Mouse (Mus musculus) heart, embryonic 16.5 days (tissue): ENCODE measurements at regions not wholly inside any gene's neighbourhood (a gene's known extent, or its start where the extent isn't known, plus 50 kb on each side); places are given as distances from the start of the nearest gene placed in this dataset.

Experiments used
- ATAC-seq: fragments of 200-750 bp; cut with Nextera tagmentation; replicated peaks from 2 replicates; pipeline ENCODE4 v1.8.0; 2017; ENCODE audit warnings: moderate number of reproducible peaks; ENCODE audit not compliant: insufficient read depth, low FRiP score; ENCODE audit errors: extremely low read depth
- H3K27ac ChIP-seq: fragments of 300-500 bp; sonication (generic); 2 replicates; pipeline ENCODE4 v1.5.1; 2014; ENCODE audit warnings: mild to moderate bottlenecking, low read length, control low read depth, moderate library complexity
- H3K27me3 ChIP-seq: fragments of 300-500 bp; sonication (generic); 2 replicates; pipeline ENCODE4 v1.6.1; 2014; ENCODE audit warnings: low read length, mixed read lengths; ENCODE audit not compliant: control insufficient read depth, insufficient read depth
- H3K36me3 ChIP-seq: fragments of 300-500 bp; sonication (generic); 2 replicates; pipeline ENCODE4 v1.6.1; 2014; ENCODE audit not compliant: control insufficient read depth, insufficient read depth
- H3K4me1 ChIP-seq: fragments of 300-500 bp; sonication (generic); 2 replicates; pipeline ENCODE4 v1.6.1; 2014; ENCODE audit warnings: low read length, mixed read lengths; ENCODE audit not compliant: control insufficient read depth, insufficient read depth
- H3K4me2 ChIP-seq: fragments of 300-500 bp; sonication (generic); 2 replicates; pipeline ENCODE4 v1.6.1; 2014; ENCODE audit warnings: low read depth, mild to moderate bottlenecking, control low read depth, low read length
- H3K4me3 ChIP-seq: fragments of 300-500 bp; sonication (generic); 2 replicates; pipeline ENCODE4 v1.5.1; 2014; ENCODE audit warnings: mild to moderate bottlenecking, control low read depth, low read length
- H3K9ac ChIP-seq: fragments of 300-500 bp; sonication (generic); 2 replicates; pipeline ENCODE4 v1.6.1; 2014; ENCODE audit warnings: low read length, control low read depth
- H3K9me3 ChIP-seq: fragments of 300-500 bp; sonication (generic); replicated peaks from 2 replicates; pipeline ENCODE4 v1.6.1; 2016; ENCODE audit warnings: low read length; ENCODE audit not compliant: control insufficient read depth
- WGBS: fragments of 180-500 bp; shearing (Covaris S2); extraction: QIAGEN DNeasy Blood & Tissue Kit; methylation state at CpG from one replicate; pipeline ENCODE4 v1.1.7; 2014; 5-methylcytosine and 5-hydroxymethylcytosine counted together

- H3K9me3 ChIP-seq: no peaks in the 10 kb centered on the region
- H3K4me1 ChIP-seq: no peaks in the 10 kb centered on the region
- H3K4me2 ChIP-seq: no peak overlapping the region
- no peak overlapping the region for H3K27ac ChIP-seq
- no peaks in the 10 kb centered on the region for H3K27me3 ChIP-seq
- H3K36me3 ChIP-seq: no peaks in the 10 kb centered on the region
- no peak for ATAC-seq
- H3K4me3 ChIP-seq: no peak overlapping the region
- no peak overlapping the region for H3K9ac ChIP-seq
Measured at GRCm38 (mm10) chr1:61084732-61085131, 107.0 kb downstream of the Icos start.

- H3K27me3 ChIP-seq: no peaks in the 10 kb centered on the region
- no peak overlapping the region for H3K4me2 ChIP-seq
- H3K9ac ChIP-seq: no peak overlapping the region
- no peak for ATAC-seq
- WGBS: 76% methylated on average over 5 of the region's 5 CpGs
- no peaks in the 10 kb centered on the region for H3K9me3 ChIP-seq
- H3K27ac ChIP-seq: no peak overlapping the region
- H3K4me1 ChIP-seq: no peaks in the 10 kb centered on the region
- no peaks in the 10 kb centered on the region for H3K36me3 ChIP-seq
- no peak overlapping the region for H3K4me3 ChIP-seq
Measured at GRCm38 (mm10) chr1:61086811-61087210, 109.1 kb downstream of the Icos start.

- ATAC-seq: no peak
- H3K4me1 ChIP-seq: no peaks in the 10 kb centered on the region
- no peak overlapping the region for H3K4me2 ChIP-seq
- H3K27ac ChIP-seq: no peak overlapping the region
- WGBS: 80% methylated on average over 1 of the region's 1 CpGs
- H3K9me3 ChIP-seq: no peaks in the 10 kb centered on the region
- no peaks in the 10 kb centered on the region for H3K27me3 ChIP-seq
- H3K9ac ChIP-seq: no peak overlapping the region
- H3K36me3 ChIP-seq: no peaks in the 10 kb centered on the region
- H3K4me3 ChIP-seq: no peak overlapping the region
Measured at GRCm38 (mm10) chr1:61090801-61091200, 113.1 kb downstream of the Icos start.

- Histone ChIP-seq H3K4me2 (no peak overlapping the region), H3K36me3 (no peaks in the 10 kb centered on the region), H3K4me3 (no peak overlapping the region), H3K9ac (no peak overlapping the region), H3K9me3 (no peaks in the 10 kb centered on the region), H3K27me3 (no peaks in the 10 kb centered on the region), H3K27ac (no peak overlapping the region), H3K4me1 (no peaks in the 10 kb centered on the region)
- ATAC-seq: no peak
Measured at GRCm38 (mm10) chr1:61095481-61096165, 117.9 kb downstream of the Icos start.

- Histone ChIP-seq H3K9ac (no peak overlapping the region), H3K27ac (no peak overlapping the region), H3K4me3 (no peak overlapping the region), H3K36me3 (no peaks in the 10 kb centered on the region), H3K9me3 (no peaks in the 10 kb centered on the region), H3K4me2 (no peak overlapping the region), H3K27me3 (no peaks in the 10 kb centered on the region; the same call in 1 of the 2 replicates), H3K4me1 (no peaks in the 10 kb centered on the region)
- WGBS: 69% methylated on average over 5 of the region's 5 CpGs
- no peak for ATAC-seq
Measured at GRCm38 (mm10) chr1:61099341-61099740, 121.6 kb downstream of the Icos start.

- Histone ChIP-seq H3K9me3 (no peaks in the 10 kb centered on the region), H3K9ac (no peak overlapping the region), H3K4me1 (no peaks in the 10 kb centered on the region), H3K36me3 (no peaks in the 10 kb centered on the region), H3K4me3 (no peak overlapping the region), H3K4me2 (no peak overlapping the region), H3K27me3 (no peaks in the 10 kb centered on the region; the same call in 1 of the 2 replicates), H3K27ac (no peak overlapping the region)
- ATAC-seq: no peak
- WGBS: 56% methylated on average over 4 of the region's 4 CpGs
Measured at GRCm38 (mm10) chr1:61101679-61102078, 124.0 kb downstream of the Icos start.

GRCm38 (mm10) chr1:61102346-61102745 lies 124.6 kb downstream of the Icos start:
- no peaks in the 10 kb centered on the region for H3K36me3 ChIP-seq
- H3K9ac ChIP-seq: no peak overlapping the region
- H3K4me1 ChIP-seq: no peaks in the 10 kb centered on the region
- no peak overlapping the region for H3K4me2 ChIP-seq
- ATAC-seq: no peak
- 40% methylated on average over 5 of the region's 5 CpGs for WGBS
- no peaks in the 10 kb centered on the region; the same call in 1 of the 2 replicates for H3K27me3 ChIP-seq
- no peaks in the 10 kb centered on the region for H3K9me3 ChIP-seq
- H3K27ac ChIP-seq: no peak overlapping the region
- H3K4me3 ChIP-seq: no peak overlapping the region

GRCm38 (mm10) chr1:61103581-61103980 lies 125.9 kb downstream of the Icos start:
- ATAC-seq: no peak
- Histone ChIP-seq H3K27ac (no peak overlapping the region), H3K4me3 (no peak overlapping the region), H3K9ac (no peak overlapping the region), H3K36me3 (no peaks in the 10 kb centered on the region), H3K4me1 (no peaks in the 10 kb centered on the region), H3K9me3 (no peaks in the 10 kb centered on the region), H3K27me3 (no peaks in the 10 kb centered on the region; the same call in 1 of the 2 replicates), H3K4me2 (no peak overlapping the region)
- whole genome bisulfite sequencing: 54% methylated on average over 12 of the region's 12 CpGs

GRCm38 (mm10) chr1:61111731-61112309 lies 134.1 kb downstream of the Icos start:
- ATAC-seq: no peak
- H3K4me1 ChIP-seq: no peaks in the 10 kb centered on the region

More at GRCm38 (mm10) chr1:61111731-61112309, 134.1 kb downstream of the Icos start:
- no peaks in the 10 kb centered on the region for H3K27me3 ChIP-seq
- H3K4me3 ChIP-seq: no peak overlapping the region
- H3K27ac ChIP-seq: no peak overlapping the region
- WGBS: 84% methylated on average over 13 of the region's 13 CpGs
- no peaks in the 10 kb centered on the region for H3K36me3 ChIP-seq
- no peaks in the 10 kb centered on the region for H3K9me3 ChIP-seq
- no peak overlapping the region for H3K4me2 ChIP-seq
- no peak overlapping the region for H3K9ac ChIP-seq
